Mouse (Mus musculus): ENCODE data around the gene Prph2.

Prph2 gene

DNA sequence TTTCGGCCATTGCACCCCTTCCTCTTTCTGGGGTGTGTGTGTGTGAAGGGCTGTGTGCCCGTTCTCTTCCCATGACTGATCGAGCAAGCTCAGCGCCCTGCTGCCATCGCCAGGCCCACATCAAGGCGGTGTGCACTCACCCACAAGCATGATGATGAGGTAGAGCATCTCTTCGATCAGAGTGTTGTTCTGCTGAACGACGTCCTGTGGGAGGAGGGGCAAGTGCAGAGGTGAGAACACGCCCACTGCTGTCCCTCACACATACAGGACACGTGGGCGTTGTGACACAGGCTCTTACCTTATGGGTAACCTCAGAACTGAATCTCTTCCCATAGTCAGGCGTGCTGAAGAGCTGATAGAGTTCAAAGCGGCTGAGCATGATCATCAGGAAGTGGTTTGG, 56.6 kb downstream of the Prph2 start:
- DNase-seq: no peak

DNA sequence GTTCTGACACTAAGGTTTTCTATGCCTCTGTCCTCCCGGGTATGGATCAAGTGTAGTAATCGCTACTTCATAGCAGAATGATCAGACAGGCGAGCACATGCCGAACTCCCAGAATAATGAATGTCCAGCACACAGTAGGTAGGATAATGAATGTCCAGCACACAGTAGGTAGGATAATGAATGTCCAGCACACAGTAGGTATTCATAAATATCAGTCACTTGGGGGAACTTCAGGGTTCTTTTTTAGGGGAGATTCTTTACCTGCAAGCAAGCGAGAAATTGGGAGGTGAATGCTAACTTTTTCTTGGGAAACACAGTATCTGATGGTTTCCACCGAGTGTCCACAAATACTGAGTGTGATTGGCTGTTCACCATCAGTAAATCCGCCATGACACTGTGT, 62.3 kb downstream of the Prph2 start:
- no peak for DNase-seq
